Mouse (Mus musculus) spleen, adult 2 months (tissue): ENCODE measurements around the gene Atg9b.

Experiments used
- CTCF ChIP-seq: fragments of 200-500 bp; IDR thresholded peaks from 2 replicates; pipeline ENCODE4 v1.5.1; 2011; ENCODE audit warnings: mild to moderate bottlenecking, inconsistent platforms; ENCODE audit not compliant: insufficient read depth, insufficient read length, insufficient replicate concordance; ENCODE audit errors: extremely low read depth
- POLR2A ChIP-seq: fragments of 200-500 bp; IDR thresholded peaks from 2 replicates; pipeline ENCODE4 v1.6.1; 2011; ENCODE audit warnings: low read depth, low read length, inconsistent platforms

- TF ChIP-seq CTCF (peak; percentile 71; the same call in 1 of the 2 replicates), POLR2A (no peak)
These were observed 1.6 kb upstream of the Atg9b start, which contains the start of gene Abcb8 for GRCm38 (mm10) chr5:24393392-24393997.
